Mouse (Mus musculus) heart, embryonic 15.5 days (tissue): ENCODE measurements at regions not wholly inside any gene's neighbourhood (a gene's known extent, or its start where the extent isn't known, plus 50 kb on each side); places are given as distances from the start of the nearest gene placed in this dataset.
A peak's percentile ranks its signal among the peaks of the same experiment; 100 is the strongest.

Source experiments
- ATAC-seq: fragments of 200-750 bp; cut with Nextera tagmentation; replicated peaks from 2 replicates; pipeline ENCODE4 v1.8.0; 2017; ENCODE audit warnings: low read depth, moderate TSS enrichment; ENCODE audit not compliant: insufficient number of reproducible peaks, insufficient read depth, low FRiP score
- H3K27ac ChIP-seq: fragments of 300-500 bp; sonication (generic); 2 replicates; pipeline ENCODE4 v1.5.1; 2015; ENCODE audit warnings: mild to moderate bottlenecking, inconsistent platforms
- H3K27me3 ChIP-seq: fragments of 300-500 bp; sonication (generic); 2 replicates; pipeline ENCODE4 v1.6.1; 2015; ENCODE audit warnings: inconsistent platforms
- H3K36me3 ChIP-seq: fragments of 300-500 bp; sonication (generic); 2 replicates; pipeline ENCODE4 v1.6.1; 2015; ENCODE audit warnings: mild to moderate bottlenecking, inconsistent platforms
- H3K4me1 ChIP-seq: fragments of 300-500 bp; sonication (generic); replicated peaks from 2 replicates; pipeline ENCODE4 v1.6.1; 2015; ENCODE audit warnings: inconsistent platforms
- H3K4me2 ChIP-seq: fragments of 300-500 bp; sonication (generic); 2 replicates; pipeline ENCODE4 v1.6.1; 2015; ENCODE audit warnings: inconsistent platforms, mild to moderate bottlenecking, moderate library complexity
- H3K4me3 ChIP-seq: fragments of 300-500 bp; sonication (generic); 2 replicates; pipeline ENCODE4 v1.5.1; 2015; ENCODE audit warnings: mild to moderate bottlenecking, inconsistent platforms
- H3K9ac ChIP-seq: fragments of 300-500 bp; sonication (generic); 2 replicates; pipeline ENCODE4 v1.6.1; 2015; ENCODE audit warnings: mild to moderate bottlenecking, inconsistent platforms
- H3K9me3 ChIP-seq: fragments of 300-500 bp; sonication (generic); replicated peaks from 2 replicates; pipeline ENCODE4 v1.6.1; 2016; ENCODE audit warnings: inconsistent platforms
- WGBS: fragments of 180-500 bp; shearing (Covaris S2); methylation state at CpG from one replicate; pipeline ENCODE4 v1.1.7; 2015; ENCODE audit warnings: mixed read lengths; 5-methylcytosine and 5-hydroxymethylcytosine counted together

GRCm38 (mm10) chr5:148649123-148649522, 96.5 kb upstream of the Ubl3 start:
- H3K4me2 ChIP-seq: no peak overlapping the region
- no peaks in the 10 kb centered on the region; the same call in 1 of the 2 replicates for H3K9me3 ChIP-seq
- no peak overlapping the region for H3K4me3 ChIP-seq
- no peak for ATAC-seq
- 81% methylated on average over 9 of the region's 9 CpGs for WGBS
- H3K27ac ChIP-seq: no peak overlapping the region
- no peaks in the 10 kb centered on the region for H3K36me3 ChIP-seq
- H3K9ac ChIP-seq: no peak overlapping the region
- H3K27me3 ChIP-seq: no peaks in the 10 kb centered on the region
- no peaks in the 10 kb centered on the region for H3K4me1 ChIP-seq

GRCm38 (mm10) chr5:148647644-148648043, 95.1 kb upstream of the Ubl3 start:
- Histone ChIP-seq H3K4me3 (no peak overlapping the region), H3K27ac (no peak overlapping the region), H3K9ac (no peak overlapping the region), H3K4me1 (no peaks in the 10 kb centered on the region), H3K4me2 (no peak overlapping the region), H3K36me3 (no peaks in the 10 kb centered on the region), H3K9me3 (no peaks in the 10 kb centered on the region; the same call in 1 of the 2 replicates), H3K27me3 (no peaks in the 10 kb centered on the region)
- 58% methylated on average over 2 of the region's 2 CpGs for WGBS
- ATAC-seq: no peak

GRCm38 (mm10) chr5:148645772-148646171, 93.2 kb upstream of the Ubl3 start:
- no peak overlapping the region for H3K4me2 ChIP-seq
- ATAC-seq: no peak
- H3K4me3 ChIP-seq: no peak overlapping the region
- H3K4me1 ChIP-seq: peaks cover 10% of the 10 kb centered on the region
- no peaks in the 10 kb centered on the region; the same call in 1 of the 2 replicates for H3K9me3 ChIP-seq
- H3K27ac ChIP-seq: 0 out of 2 replicates have a peak overlapping the region, but pooled peaks have one; percentile 10
- no peaks in the 10 kb centered on the region for H3K27me3 ChIP-seq
- no peaks in the 10 kb centered on the region for H3K36me3 ChIP-seq
- WGBS: 54% methylated on average over 4 of the region's 4 CpGs
- H3K9ac ChIP-seq: no peak overlapping the region

GRCm38 (mm10) chr5:148645191-148645681, 92.6 kb upstream of the Ubl3 start:
- Histone ChIP-seq H3K27ac (0 out of 2 replicates have a peak overlapping the region, but pooled peaks have one; percentile 10), H3K9ac (no peak overlapping the region), H3K4me1 (peaks cover 10% of the 10 kb centered on the region), H3K4me2 (no peak overlapping the region), H3K9me3 (no peaks in the 10 kb centered on the region; the same call in 1 of the 2 replicates), H3K27me3 (no peaks in the 10 kb centered on the region), H3K36me3 (no peaks in the 10 kb centered on the region), H3K4me3 (no peak overlapping the region)
- 66% methylated on average over 10 of the region's 10 CpGs for WGBS
- no peak for ATAC-seq

GRCm38 (mm10) chr5:148644345-148644744, 91.8 kb upstream of the Ubl3 start:
- WGBS: 91% methylated on average over 7 of the region's 7 CpGs

GRCm38 (mm10) chr5:148641652-148642395, 89.2 kb upstream of the Ubl3 start:
- Histone ChIP-seq H3K27me3 (no peaks in the 10 kb centered on the region; the same call in 1 of the 2 replicates), H3K4me3 (no peak overlapping the region), H3K4me2 (peak overlapping the region; percentile 33), H3K4me1 (peaks cover 10% of the 10 kb centered on the region), H3K36me3 (no peaks in the 10 kb centered on the region), H3K9ac (no peak overlapping the region), H3K9me3 (no peaks in the 10 kb centered on the region; the same call in 1 of the 2 replicates), H3K27ac (no peak overlapping the region)
- no peak; the same call in 1 of the 2 replicates for ATAC-seq
- 36% methylated on average over 15 of the region's 15 CpGs for WGBS

More at GRCm38 (mm10) chr5:148644345-148644744, 91.8 kb upstream of the Ubl3 start:
- no peak for ATAC-seq
- Histone ChIP-seq H3K36me3 (no peaks in the 10 kb centered on the region), H3K4me2 (no peak overlapping the region), H3K9ac (no peak overlapping the region), H3K27ac (no peak overlapping the region), H3K4me1 (peaks cover 10% of the 10 kb centered on the region), H3K27me3 (no peaks in the 10 kb centered on the region), H3K4me3 (no peak overlapping the region), H3K9me3 (no peaks in the 10 kb centered on the region; the same call in 1 of the 2 replicates)

GRCm38 (mm10) chr5:148640523-148640922, 87.9 kb upstream of the Ubl3 start:
- WGBS: 47% methylated on average over 13 of the region's 14 CpGs
- no peak overlapping the region for H3K9ac ChIP-seq
- H3K4me3 ChIP-seq: no peak overlapping the region
- no peaks in the 10 kb centered on the region; the same call in 1 of the 2 replicates for H3K9me3 ChIP-seq
- no peak overlapping the region for H3K4me2 ChIP-seq
- H3K36me3 ChIP-seq: no peaks in the 10 kb centered on the region
- H3K4me1 ChIP-seq: peaks cover 10% of the 10 kb centered on the region
- ATAC-seq: no peak
- H3K27ac ChIP-seq: no peak overlapping the region
- H3K27me3 ChIP-seq: no peaks in the 10 kb centered on the region; the same call in 1 of the 2 replicates

- H3K4me1 ChIP-seq: peaks cover 32% of the 10 kb centered on the region
- H3K9me3 ChIP-seq: no peaks in the 10 kb centered on the region
- ATAC-seq: no peak
- 65% methylated on average over 11 of the region's 11 CpGs for WGBS
- H3K9ac ChIP-seq: no peak overlapping the region
- no peak overlapping the region for H3K4me3 ChIP-seq
- no peak overlapping the region for H3K4me2 ChIP-seq
- no peak overlapping the region for H3K27ac ChIP-seq
- no peaks in the 10 kb centered on the region; the same call in 1 of the 2 replicates for H3K27me3 ChIP-seq
- H3K36me3 ChIP-seq: no peaks in the 10 kb centered on the region
Observed at GRCm38 (mm10) chr5:148634919-148635356, 82.3 kb upstream of the Ubl3 start.

- WGBS: 24% methylated on average over 5 of the region's 5 CpGs
- 0 out of 2 replicates have a peak, but pooled peaks have one; percentile 36 for ATAC-seq
- H3K4me1 ChIP-seq: peaks cover 32% of the 10 kb centered on the region
- no peaks in the 10 kb centered on the region; the same call in 1 of the 2 replicates for H3K27me3 ChIP-seq
- no peaks in the 10 kb centered on the region for H3K9me3 ChIP-seq
- H3K36me3 ChIP-seq: no peaks in the 10 kb centered on the region
- no peak overlapping the region for H3K4me2 ChIP-seq
- no peak overlapping the region for H3K9ac ChIP-seq
- H3K4me3 ChIP-seq: no peak overlapping the region
- peak overlapping the region; percentile 5; the same call in 1 of the 2 replicates for H3K27ac ChIP-seq
Observed at GRCm38 (mm10) chr5:148633999-148634398, 81.4 kb upstream of the Ubl3 start.

GRCm38 (mm10) chr5:148633331-148633730, 80.7 kb upstream of the Ubl3 start:
- Histone ChIP-seq H3K9ac (no peak overlapping the region), H3K27ac (peak overlapping the region; percentile 44; the same call in 1 of the 2 replicates), H3K36me3 (no peaks in the 10 kb centered on the region), H3K4me1 (peaks cover 32% of the 10 kb centered on the region), H3K9me3 (no peaks in the 10 kb centered on the region), H3K27me3 (no peaks in the 10 kb centered on the region), H3K4me3 (no peak overlapping the region), H3K4me2 (no peak overlapping the region)
- WGBS: 69% methylated on average over 6 of the region's 6 CpGs
- ATAC-seq: no peak

- Histone ChIP-seq H3K36me3 (no peaks in the 10 kb centered on the region), H3K4me2 (peak overlapping the region; percentile 30; the same call in 1 of the 2 replicates), H3K27me3 (no peaks in the 10 kb centered on the region), H3K4me3 (no peak overlapping the region), H3K9ac (no peak overlapping the region), H3K4me1 (peaks cover 32% of the 10 kb centered on the region), H3K9me3 (no peaks in the 10 kb centered on the region), H3K27ac (peak overlapping the region; percentile 44)
- peak; percentile 76 for ATAC-seq
- 22% methylated on average over 11 of the region's 11 CpGs for WGBS
Observed at GRCm38 (mm10) chr5:148632516-148633170, 80.1 kb upstream of the Ubl3 start.
